Mouse (Mus musculus) naive thymus-derived CD4-positive, alpha-beta T cell, adult 2 months (primary cell): Measurements from ENCODE around the gene Sp100.

Source experiments
- DNase-seq: peaks from one replicate; pipeline ENCODE4 v3.0.0-alpha.2; 2011; ENCODE audit warnings: low read depth

Sp100 gene

GRCm38 (mm10) chr1:85702531-85702930 is 52.7 kb downstream of the Sp100 start:
- peak; percentile 30 for DNase-seq

DNA sequence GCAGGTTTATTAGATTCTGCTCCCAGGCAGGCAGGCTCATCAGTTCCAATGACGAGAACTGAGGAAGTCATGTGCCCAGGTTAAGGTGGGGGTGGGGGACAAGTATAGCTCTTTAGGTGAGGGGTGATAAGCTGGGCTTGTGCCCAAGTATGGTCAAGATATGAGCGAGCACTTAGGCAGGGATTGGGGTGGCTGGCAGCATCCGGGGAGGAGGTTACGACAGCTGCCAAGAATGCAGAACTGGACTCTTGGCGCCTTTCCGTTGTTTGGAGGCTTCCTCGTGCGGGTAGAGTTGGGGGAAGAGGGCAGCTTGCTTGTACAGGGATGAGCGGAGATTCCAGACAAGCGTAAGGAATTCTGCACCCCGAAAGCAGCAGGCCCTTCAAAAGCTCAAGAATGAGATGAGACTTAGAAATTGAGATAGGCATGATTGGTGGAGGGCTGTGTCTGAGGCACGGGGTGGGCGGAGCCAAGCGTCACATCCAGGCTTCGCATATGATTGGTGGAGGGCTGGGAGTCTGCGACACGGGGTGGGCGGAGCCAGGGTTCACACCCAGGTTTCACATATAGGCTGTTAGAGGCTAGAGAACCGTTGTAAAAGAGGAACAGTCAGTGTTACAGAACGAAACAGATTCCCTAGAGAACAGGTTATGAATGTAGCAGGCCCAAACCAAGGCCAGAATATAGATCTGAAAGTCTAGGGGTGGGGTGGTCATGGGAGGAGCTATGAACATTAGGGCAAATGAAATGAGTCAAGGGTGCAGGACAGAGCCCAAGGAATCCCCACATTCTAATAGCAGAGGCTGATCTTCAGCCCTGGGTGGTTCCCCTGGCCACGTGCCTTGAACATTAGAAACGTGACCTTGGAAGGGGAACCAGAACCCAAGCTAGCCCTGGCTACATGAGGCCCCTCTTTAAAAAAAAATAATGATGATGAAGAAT is 53.7 kb downstream of the Sp100 start:
- peak; percentile 95 for DNase-seq

GRCm38 (mm10) chr1:85705552-85705951 is 55.8 kb downstream of the Sp100 start:
- peak; percentile 15 for DNase-seq

DNA sequence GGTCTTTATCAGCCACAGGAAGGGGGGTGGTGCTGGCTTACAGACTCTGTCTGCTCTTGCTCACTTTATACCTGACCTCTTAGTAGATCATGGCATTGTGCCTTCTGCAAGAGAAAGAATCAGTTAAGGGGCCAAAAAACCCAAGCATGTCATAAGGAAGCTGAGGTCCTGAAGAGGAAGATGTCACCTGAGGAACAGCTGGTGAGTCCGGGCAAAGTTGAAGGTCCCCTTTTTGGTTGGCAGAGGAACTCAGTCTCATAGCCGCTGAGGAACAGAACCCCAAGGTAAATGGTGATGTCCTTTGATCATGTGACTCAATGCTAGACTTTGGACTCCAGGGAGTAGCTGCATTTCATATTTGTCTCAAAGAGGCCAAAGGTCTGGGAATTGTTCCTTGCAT is 57.0 kb downstream of the Sp100 start:
- no peak for DNase-seq

DNA sequence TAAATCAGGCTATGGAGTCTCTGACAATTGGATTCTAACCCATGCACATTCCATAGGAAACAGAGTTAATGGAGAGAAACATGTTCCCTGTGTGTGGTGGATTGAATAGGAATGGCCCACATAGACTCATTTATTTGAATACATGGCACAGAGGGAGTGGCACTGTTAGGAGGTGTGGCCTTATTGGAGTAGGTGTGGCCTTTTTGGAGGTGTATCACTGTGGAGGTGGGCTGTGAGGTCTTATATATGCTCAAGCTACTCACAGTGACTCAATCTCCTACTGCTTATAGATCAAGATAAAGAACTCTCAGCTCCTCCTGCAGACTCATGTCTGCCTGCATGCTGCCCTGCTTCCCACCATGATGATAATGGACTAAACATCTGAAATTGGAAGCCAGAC is 64.7 kb downstream of the Sp100 start:
- DNase-seq = no peak

GRCm38 (mm10) chr1:85716447-85717027 is 66.7 kb downstream of the Sp100 start:
- no peak for DNase-seq

GRCm38 (mm10) chr1:85719049-85719448 is 69.3 kb downstream of the Sp100 start:
- no peak for DNase-seq

GRCm38 (mm10) chr1:85720220-85720893 is 70.6 kb downstream of the Sp100 start:
- peak; percentile 68 for DNase-seq

DNA sequence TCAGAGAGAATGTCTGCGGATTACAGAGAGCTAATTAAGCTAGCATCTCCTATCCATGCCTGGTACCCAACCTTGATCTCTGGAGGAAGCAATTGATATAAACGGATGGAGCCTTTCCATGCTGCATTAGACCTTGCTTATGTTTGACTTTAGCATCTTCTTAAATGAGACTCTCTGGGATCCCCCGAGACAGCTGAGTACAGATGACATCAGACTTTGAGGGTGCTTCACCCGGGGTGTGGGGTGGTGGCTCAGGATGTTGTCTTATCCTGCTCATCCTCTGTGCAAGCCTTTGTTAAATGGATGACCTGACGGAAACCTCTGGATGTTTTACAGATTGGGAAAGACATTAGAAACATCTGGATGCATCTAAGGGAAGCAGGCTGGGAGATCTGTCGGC is 80.7 kb downstream of the Sp100 start:
- DNase-seq = peak; percentile 40

GRCm38 (mm10) chr1:85732581-85732980 is 82.8 kb downstream of the Sp100 start:
- DNase-seq = peak; percentile 75

- no peak for DNase-seq
Measured at GRCm38 (mm10) chr1:85734511-85734910, 84.7 kb downstream of the Sp100 start.

GRCm38 (mm10) chr1:85735463-85736123 is 85.8 kb downstream of the Sp100 start:
- DNase-seq = peak; percentile 84

DNA sequence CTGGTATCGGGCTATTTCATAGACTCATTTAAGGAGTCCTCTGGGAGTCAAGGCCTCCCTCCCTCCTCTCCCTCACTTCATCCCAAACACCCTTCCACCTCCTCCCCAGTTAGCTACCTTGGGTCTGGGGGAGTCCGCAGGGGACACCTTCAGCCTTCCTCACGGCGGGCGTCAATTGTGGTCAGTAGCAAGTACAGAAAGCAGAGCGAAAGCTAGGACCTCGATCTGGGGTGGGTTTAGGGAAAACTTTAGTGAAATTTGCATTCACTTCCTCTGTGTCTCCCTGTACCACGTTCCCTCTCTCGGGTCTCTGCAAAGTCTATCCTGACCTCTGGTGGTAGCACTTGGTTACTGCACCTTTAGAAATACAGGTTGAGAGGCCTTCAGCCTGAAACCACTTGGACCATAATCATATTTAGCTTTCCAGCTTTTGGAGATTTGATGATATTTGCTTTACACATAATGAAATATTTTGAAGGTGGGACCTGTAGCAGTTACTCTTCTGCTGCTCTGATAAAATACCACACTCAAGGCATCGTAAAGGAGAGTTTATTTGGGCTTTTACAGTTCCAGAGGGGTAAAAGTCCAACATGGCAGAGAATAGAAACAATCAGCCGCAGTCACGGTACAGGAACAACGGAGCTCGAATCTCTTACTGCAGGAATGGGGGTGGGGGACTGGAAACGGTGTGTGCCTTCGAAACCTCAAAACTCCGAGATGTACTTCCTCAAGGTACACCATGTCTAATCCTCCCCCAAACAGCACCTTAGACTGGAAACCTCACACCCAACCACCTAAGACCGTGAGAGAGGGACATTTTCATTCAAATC is 86.8 kb downstream of the Sp100 start:
- peak; percentile 94 for DNase-seq

DNA sequence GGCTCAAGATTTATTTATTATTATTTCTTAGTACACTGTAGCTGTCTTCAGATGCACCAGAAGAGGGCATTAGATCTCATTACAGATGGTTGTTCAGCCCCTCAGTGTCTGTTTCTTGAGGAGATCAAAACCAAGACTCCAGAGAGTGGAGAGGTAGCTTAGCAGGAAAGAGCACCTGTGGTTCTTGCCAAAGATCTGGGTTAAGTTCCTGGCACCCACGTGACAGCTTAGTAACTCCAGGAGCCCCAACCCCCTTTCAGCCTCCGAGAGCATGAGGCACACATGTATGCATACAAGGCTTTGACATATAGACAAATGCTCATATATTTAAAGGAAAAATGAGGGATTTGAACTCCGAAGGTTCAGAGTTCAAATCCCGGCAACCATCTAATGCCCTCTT is 89.2 kb downstream of the Sp100 start:
- peak; percentile 51 for DNase-seq

GRCm38 (mm10) chr1:85739819-85740218 is 90.0 kb downstream of the Sp100 start:
- DNase-seq = peak; percentile 80

GRCm38 (mm10) chr1:85740923-85741322 is 91.1 kb downstream of the Sp100 start:
- no peak for DNase-seq

GRCm38 (mm10) chr1:85742333-85742732 is 92.5 kb downstream of the Sp100 start:
- no peak for DNase-seq

DNA sequence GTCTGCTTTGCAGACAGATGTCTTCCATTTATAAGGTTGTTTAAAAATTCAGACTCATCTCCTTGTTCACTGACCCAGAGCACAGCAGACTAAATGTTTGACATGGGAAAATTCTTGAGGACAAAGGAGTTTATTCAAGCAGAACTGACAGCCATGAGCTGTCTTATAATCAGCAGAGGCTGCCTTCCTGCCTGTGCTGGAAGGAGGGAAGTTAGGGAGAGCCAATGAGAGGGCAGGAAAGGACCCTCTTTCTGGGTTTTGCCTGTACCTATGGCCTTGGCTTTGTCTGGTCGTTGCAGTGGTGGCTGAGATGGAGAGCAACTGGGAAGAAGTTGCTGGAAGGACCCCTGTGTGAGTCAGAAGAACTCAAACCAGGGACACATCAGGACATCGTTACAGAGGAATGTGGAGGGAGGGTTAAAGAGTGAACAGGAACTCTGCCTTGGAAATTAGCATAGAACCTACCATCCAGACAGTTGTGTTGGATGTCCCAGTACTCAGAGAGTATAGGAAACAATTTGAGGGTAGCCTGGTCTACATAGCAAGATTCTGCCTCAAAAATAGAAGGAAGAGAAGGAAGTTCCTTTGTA is 93.2 kb downstream of the Sp100 start:
- no peak for DNase-seq

- DNase-seq = peak; percentile 56
Measured at GRCm38 (mm10) chr1:85744539-85744938, 94.8 kb downstream of the Sp100 start.

GRCm38 (mm10) chr1:85746511-85746910 is 96.7 kb downstream of the Sp100 start:
- DNase-seq = no peak

GRCm38 (mm10) chr1:85749829-85750228 is 100.0 kb downstream of the Sp100 start:
- DNase-seq = no peak
